Mouse (Mus musculus) MEL (cell line): ENCODE results near the gene Yif1a.

Source experiments
- CTCF ChIP-seq, 3 experiments: IDR thresholded peaks in 2 of 3; conservative IDR thresholded peaks in 1 of 3; 2 replicates each; pipeline ENCODE4 v1.5.1; 2011 to 2012; ENCODE audit warnings: low read length in 3 of 3, low read depth in 2 of 3, mild to moderate bottlenecking in 2 of 3, improper control_type of control experiment in 1 of 3, inconsistent platforms in 1 of 3, mixed read lengths in 1 of 3, moderate library complexity in 1 of 3; ENCODE audit not compliant: control insufficient read depth in 1 of 3, insufficient read depth in 1 of 3, poor library complexity in 1 of 3, severe bottlenecking in 1 of 3
- E2F4 ChIP-seq: IDR thresholded peaks from 2 replicates; pipeline ENCODE4 v1.6.1; 2011; ENCODE audit warnings: low read depth, low read length, improper control_type of control experiment, borderline replicate concordance
- ELF1 ChIP-seq: IDR thresholded peaks from 2 replicates; pipeline ENCODE4 v1.6.1; 2014; ENCODE audit warnings: low read depth, mild to moderate bottlenecking, inconsistent platforms, low read length, improper control_type of control experiment, moderate library complexity
- MYB ChIP-seq: IDR thresholded peaks from 2 replicates; pipeline ENCODE4 v1.6.1; 2011; ENCODE audit warnings: mild to moderate bottlenecking, low read depth, low read length, improper control_type of control experiment
- POLR2A ChIP-seq, 2 experiments: IDR thresholded peaks; 2 replicates each; pipeline ENCODE4 v1.6.1; 2011 to 2012; ENCODE audit warnings: low read length in 2 of 2, mild to moderate bottlenecking in 2 of 2, control low read depth in 1 of 2, improper control_type of control experiment in 1 of 2, low read depth in 1 of 2, moderate library complexity in 1 of 2; ENCODE audit not compliant: control insufficient read depth in 1 of 2, insufficient read depth in 1 of 2, poor library complexity in 1 of 2
- POLR2AphosphoS2 ChIP-seq: IDR thresholded peaks from 2 replicates; pipeline ENCODE4 v1.6.1; 2011; ENCODE audit warnings: low read length, improper control_type of control experiment
- POLR2AphosphoS5 ChIP-seq: IDR thresholded peaks from 2 replicates; pipeline ENCODE4 v1.6.1; 2012; ENCODE audit warnings: low read depth, borderline replicate concordance, mild to moderate bottlenecking, inconsistent platforms, low read length, moderate library complexity, mixed read lengths
- TAL1 ChIP-seq: IDR thresholded peaks from 2 replicates; pipeline ENCODE4 v1.6.1; 2012; ENCODE audit warnings: mild to moderate bottlenecking, inconsistent platforms, low read length, moderate library complexity, mixed read lengths
- TCF12 ChIP-seq: IDR thresholded peaks from 2 replicates; pipeline ENCODE4 v1.6.1; 2014; ENCODE audit warnings: low read depth, mild to moderate bottlenecking, inconsistent platforms, low read length, improper control_type of control experiment, moderate library complexity
- USF1 ChIP-seq: IDR thresholded peaks from 2 replicates; pipeline ENCODE4 v1.6.1; 2014; ENCODE audit warnings: low read depth, mild to moderate bottlenecking, inconsistent platforms, low read length, improper control_type of control experiment, moderate library complexity
- USF2 ChIP-seq, 2 experiments: IDR thresholded peaks; 2 replicates each; pipeline ENCODE4 v1.6.1; 2011 to 2012; ENCODE audit warnings: improper control_type of control experiment in 2 of 2, low read length in 2 of 2, borderline replicate concordance in 1 of 2, inconsistent platforms in 1 of 2, low read depth in 1 of 2, mild to moderate bottlenecking in 1 of 2; ENCODE audit not compliant: insufficient read depth in 1 of 2
- ZKSCAN1 ChIP-seq: IDR thresholded peaks from 2 replicates; pipeline ENCODE4 v1.6.1; 2012; ENCODE audit warnings: low read depth, mild to moderate bottlenecking, inconsistent platforms, low read length, improper control_type of control experiment, moderate library complexity

- TF ChIP-seq CTCF (IDR thresholded peaks at IDR 0.05 in 2 of 3, conservative IDR thresholded peaks at IDR 0.05 in 1 of 3; ENCODE audit: control insufficient read depth in 1 of 3, insufficient read depth in 1 of 3, low read depth in 2 of 3, low read length in 3 of 3, poor library complexity in 1 of 3, severe bottlenecking in 1 of 3): no peak
- no peak for TF ChIP-seq POLR2AphosphoS2
- TF ChIP-seq ZKSCAN1: no peak
- no peak for TF ChIP-seq TCF12
- no peak for TF ChIP-seq USF1
- no peak for TF ChIP-seq MYB
- TF ChIP-seq USF2 (IDR thresholded peaks at IDR 0.05; ENCODE audit: borderline replicate concordance in 1 of 2, insufficient read depth in 1 of 2, low read depth in 1 of 2, low read length in 2 of 2): no peak
- TF ChIP-seq POLR2AphosphoS5: no peak
- TF ChIP-seq TAL1: no peak
- TF ChIP-seq E2F4: no peak
- no peak for TF ChIP-seq ELF1
- no peak for TF ChIP-seq POLR2A (IDR thresholded peaks at IDR 0.05; ENCODE audit: control insufficient read depth in 1 of 2, insufficient read depth in 1 of 2, low read depth in 1 of 2, low read length in 2 of 2, poor library complexity in 1 of 2)
These were observed 9.4 kb downstream of the Yif1a start for GRCm38 (mm10) chr19:5097521-5098362.
